Mouse (Mus musculus) kidney, postnatal 36 days (tissue): Measurements from ENCODE around the gene Cds2.
"Not testable (repeated sequence)": the region's sequence is repeated elsewhere in the genome, so short reads cannot be mapped to it uniquely, and the experiment has no call there.

ENCODE experiments used
- DNase-seq, 2 experiments: peaks; one replicate each; pipeline ENCODE4 v3.0.0; 2021 to 2022; ENCODE audit warnings: mixed read lengths in 2 of 2

Gene Cds2

GRCm38 (mm10) chr2:132293694-132294450 lies 30.9 kb downstream of the Cds2 start:
- DNase-seq: no peak

GRCm38 (mm10) chr2:132298250-132298649 lies 35.3 kb downstream of the Cds2 start:
- DNase-seq: no peak

DNA sequence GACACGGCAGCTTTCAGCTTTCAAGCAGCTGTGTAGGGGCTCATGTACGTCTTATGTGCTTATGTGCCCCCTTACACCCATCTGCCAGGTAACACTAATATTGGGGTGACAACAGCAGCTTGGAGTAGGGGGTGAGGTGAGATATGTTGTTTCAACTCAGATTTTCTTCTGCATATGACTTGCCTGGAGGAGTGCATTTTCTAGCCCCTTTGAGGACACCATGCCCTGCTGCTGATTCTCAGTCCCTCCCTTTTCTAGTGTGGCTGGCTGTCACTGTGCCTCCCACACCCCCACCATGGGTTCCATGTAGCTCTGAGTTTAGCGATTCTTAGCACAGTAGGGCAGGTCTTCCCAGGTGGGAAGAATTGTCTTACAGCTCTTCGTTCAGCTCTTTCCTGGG lies 38.5 kb downstream of the Cds2 start:
- no peak for DNase-seq

DNA sequence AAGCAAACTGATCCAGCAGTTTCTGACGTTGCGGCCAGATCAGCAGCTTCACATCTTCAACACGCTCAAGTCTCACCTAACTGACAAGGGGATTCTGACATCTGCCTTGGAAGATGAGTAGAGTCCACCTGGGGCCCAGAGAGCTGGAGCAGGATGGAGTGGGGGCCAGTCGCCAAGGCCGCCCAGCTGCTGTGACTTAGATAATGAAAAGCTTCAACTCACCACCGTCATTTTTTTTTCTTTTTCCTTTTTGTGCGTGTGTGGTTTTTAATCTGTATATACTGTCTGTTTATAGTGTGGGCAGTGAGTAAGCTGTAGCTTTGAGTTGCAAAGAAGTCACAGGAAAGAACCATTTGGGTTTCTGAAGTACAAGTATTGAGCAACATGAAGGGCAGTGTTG lies 42.2 kb downstream of the Cds2 start:
- no peak for DNase-seq

- no peak for DNase-seq
Observed at GRCm38 (mm10) chr2:132305988-132306387, 43.0 kb downstream of the Cds2 start.

GRCm38 (mm10) chr2:132307213-132307843 lies 44.4 kb downstream of the Cds2 start:
- DNase-seq: no peak

GRCm38 (mm10) chr2:132308829-132309228 lies 45.9 kb downstream of the Cds2 start:
- DNase-seq: no peak

DNA sequence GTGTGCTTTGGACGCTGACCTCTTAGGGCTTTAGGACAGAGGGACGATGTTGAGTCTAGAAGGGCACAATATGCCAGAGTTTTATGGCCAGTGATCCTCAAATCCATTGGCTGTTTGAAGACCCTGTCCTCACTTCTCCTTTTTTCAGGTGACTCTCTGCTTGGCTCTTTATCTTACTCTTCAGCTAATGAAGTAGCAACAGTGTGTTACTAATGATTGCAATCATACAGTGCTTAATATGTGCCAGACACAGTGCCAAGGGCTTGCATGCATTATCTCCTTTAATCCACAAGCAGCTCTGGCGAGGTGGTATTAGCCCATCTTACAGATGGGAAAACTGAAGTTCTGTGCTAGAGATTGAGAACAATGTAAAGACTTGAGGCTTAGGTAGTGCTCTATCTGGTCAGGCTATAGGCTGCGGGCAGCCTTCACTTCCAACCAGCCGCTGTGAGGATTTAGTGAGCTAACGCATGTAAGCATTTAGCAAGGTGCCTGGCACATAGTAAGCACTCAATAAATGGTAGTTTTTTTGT lies 46.5 kb downstream of the Cds2 start:
- no peak for DNase-seq

DNA sequence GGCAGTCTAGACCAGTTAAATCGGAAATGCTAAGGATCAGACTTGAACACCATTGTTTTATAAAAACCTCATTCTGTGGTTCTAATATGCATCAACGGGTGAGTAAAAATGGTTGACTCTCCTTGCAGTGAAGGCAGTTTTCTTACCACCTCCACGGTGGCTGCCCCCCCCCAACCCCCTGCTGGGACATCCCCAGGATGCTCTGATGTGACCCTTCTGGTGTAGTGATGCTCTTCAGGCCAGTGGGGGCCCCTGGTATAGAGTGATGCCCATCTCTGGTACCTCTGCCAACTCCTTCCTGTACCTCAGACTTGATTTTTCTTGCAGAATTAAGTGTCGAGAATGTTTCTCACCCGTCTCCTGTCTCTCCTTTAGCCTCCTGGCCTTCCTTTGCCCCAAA lies 49.7 kb downstream of the Cds2 start:
- DNase-seq: no peak

DNA sequence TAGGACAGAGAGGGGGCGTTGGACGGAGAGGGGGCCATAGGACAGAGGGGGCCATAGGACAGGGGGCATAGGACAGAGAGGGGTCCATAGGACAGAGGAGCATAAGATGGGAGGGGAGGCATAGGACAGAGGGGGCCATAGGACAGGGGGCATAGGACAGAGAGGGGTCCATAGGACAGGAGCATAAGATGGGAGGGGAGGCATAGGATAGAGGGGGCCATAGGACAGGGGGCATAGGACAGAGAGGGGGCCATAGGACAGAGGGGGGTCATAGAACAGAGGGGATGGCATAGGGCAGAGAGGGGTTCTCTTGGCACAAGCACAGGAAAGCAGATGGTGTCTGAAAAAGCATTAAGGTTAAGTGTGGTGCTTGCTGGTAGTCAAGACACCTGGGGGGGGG lies 50.6 kb downstream of the Cds2 start:
- no peak for DNase-seq

- DNase-seq: not testable (repeated sequence)
Observed at GRCm38 (mm10) chr2:132314057-132314456, 51.1 kb downstream of the Cds2 start.

DNA sequence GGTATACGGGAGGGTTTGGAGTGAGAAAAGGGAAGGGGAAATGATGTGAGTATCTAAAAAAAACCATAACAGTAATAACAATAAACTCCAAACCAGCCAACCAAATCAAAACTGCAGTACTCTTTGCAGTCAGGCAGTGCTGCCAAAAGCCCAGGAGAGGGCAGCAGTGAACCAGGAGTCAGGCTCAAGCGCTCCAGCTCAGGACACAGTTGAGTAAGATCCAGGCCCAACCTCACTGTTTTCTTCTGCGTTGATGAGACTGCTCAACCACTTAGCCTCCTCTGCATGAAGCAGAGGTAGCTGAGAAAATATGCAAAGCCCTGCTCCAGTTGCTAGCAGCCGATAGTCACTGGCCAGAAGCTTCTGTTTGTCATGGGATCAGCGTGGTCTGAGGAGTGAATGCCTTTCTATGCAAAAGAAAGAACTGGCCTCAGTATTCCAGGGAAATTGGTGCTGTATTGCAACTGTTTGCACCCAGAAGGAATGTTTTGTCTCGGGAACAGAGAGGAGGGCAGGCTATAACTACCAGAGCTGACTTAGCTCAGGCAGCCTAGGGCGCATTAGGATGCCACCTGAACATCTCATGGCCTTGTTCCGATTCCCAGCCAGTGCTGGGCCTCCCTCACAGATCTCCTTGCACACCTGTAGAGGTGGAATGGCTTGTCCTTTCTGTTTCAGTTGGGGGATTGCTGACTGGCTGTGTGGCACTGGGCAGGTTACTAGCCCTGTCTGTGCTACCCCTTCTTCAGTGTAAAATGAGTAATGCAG lies 53.3 kb downstream of the Cds2 start:
- peak; percentile 64 to 80 for DNase-seq

DNA sequence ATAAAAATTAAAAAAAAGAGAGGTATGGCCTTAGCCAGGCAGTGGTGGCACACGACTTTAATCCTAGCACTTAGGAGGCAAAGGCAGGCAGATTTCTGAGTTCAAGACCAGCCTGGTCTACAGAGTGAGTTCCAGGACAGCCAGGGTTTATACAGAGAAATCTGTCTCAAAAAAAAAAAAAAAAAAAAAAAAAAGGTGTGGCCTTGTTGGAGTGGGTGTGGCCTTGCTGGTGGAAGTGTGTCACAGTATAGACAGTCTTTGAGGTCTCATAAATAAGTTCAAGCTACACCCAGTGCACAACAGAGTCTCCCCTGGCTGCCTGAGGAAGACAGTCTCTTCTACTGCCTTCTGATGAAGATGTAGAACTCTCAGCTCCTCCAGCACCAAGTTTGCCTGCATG lies 54.2 kb downstream of the Cds2 start:
- DNase-seq: no peak

- DNase-seq: no peak
Observed at GRCm38 (mm10) chr2:132320516-132320915, 57.6 kb downstream of the Cds2 start.

- no peak for DNase-seq
Observed at GRCm38 (mm10) chr2:132323541-132323940, 60.6 kb downstream of the Cds2 start.

DNA sequence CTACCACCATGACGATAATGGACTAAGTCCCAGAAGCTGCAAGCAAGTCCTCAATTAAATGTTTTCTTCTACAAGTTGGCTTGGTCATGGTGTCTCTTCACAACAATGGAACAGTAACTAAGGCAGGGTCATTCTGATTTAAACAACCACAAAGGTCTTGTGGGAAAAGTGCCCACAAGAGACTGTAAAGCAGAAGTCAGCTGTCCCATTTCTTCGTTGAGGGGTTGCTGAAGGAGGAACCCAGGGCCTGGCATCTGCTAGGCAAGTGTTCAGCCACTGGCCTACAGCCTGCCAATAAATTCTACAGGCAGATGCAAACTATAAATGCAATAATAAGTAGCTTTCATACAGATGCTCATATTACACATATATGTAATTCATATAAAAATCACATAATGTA lies 74.3 kb downstream of the Cds2 start:
- DNase-seq: no peak

GRCm38 (mm10) chr2:132340350-132340749 lies 77.4 kb downstream of the Cds2 start:
- no peak for DNase-seq

GRCm38 (mm10) chr2:132341293-132341692 lies 78.3 kb downstream of the Cds2 start:
- no peak for DNase-seq

- DNase-seq: no peak
Observed at GRCm38 (mm10) chr2:132343846-132344245, 80.9 kb downstream of the Cds2 start.
